Mouse (Mus musculus) regulatory T cell (primary cell): ENCODE measurements around the gene Gm14214.

Experiments used
- in situ Hi-C: fragments of 300-600 bp; cut with MboI, MseI; formaldehyde crosslinking; loops from one replicate; pipeline ENCODE4 v1.15.1; 2025; ENCODE audit warnings: high pct_unique_total_duplicates

Gene Gm14214

GRCm38 (mm10) chr2:154776496-154776895 is 6.7 kb upstream of the Gm14214 start:
- in situ Hi-C loops, result no loop called here

DNA sequence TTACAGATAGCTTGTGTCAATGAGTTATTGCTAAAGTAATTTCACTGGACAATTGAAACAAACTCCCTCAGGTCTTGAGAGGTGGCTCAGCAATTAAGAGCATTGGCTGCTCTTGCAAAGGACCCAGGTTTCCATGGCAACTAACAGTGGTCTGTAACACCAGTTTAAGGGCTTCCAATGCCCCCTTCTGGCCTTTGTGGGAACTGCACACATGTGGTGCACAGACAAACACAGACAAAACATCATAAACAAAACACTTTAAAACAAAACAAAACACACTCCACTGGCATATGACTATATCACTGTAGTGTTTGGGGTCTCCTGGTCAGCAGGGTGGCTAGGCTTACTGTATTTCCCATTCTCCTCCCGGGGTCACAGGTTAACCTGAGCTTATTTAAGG is 4.2 kb upstream of the Gm14214 start:
- in situ Hi-C loops, result no loop called here

DNA sequence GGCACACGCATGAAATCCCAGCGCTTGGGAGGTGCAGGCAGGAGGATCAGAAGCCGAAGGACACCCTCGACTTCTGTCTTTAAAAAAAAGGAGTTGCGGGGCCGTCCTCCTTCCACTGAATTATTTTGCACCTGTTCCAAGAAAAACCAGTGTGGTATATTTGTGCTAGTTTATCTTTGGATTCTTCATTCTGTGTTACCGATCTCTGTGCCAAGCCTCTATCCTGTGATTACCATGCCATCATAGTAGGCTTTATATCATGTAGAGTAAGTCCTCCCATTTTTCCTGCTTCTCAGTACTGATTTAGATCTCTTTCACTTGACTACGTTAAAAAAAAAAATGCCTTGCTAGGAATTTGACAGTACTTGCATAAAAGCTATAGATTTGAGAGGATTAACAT is 1.8 kb upstream of the Gm14214 start:
- in situ Hi-C loops, result no loop called here

GRCm38 (mm10) chr2:154767051-154767450 is 2.8 kb downstream of the Gm14214 start:
- in situ Hi-C loops, result no loop called here

DNA sequence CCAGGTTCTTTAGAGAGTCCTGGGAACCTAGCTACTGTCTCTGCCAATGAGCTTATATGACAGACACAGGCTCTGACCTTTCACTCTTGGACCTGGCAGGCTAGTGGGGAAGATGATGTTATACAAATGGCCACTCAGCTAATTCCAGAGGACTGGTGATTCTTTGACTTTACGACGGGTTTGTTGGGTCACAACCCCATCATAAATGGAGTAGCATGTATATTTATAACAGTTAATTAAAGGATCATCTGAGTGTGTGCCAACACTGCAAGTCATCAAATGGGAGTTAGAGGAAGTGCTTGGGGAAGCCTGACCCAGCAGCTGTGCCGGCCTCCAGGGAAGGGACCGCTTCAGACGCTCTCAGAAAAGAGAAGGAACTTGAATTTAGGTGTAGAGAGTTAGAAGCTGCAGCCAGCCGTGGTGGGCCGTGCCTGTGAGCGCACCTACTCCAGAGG is 4.2 kb downstream of the Gm14214 start:
- in situ Hi-C loops, result no loop called here

DNA sequence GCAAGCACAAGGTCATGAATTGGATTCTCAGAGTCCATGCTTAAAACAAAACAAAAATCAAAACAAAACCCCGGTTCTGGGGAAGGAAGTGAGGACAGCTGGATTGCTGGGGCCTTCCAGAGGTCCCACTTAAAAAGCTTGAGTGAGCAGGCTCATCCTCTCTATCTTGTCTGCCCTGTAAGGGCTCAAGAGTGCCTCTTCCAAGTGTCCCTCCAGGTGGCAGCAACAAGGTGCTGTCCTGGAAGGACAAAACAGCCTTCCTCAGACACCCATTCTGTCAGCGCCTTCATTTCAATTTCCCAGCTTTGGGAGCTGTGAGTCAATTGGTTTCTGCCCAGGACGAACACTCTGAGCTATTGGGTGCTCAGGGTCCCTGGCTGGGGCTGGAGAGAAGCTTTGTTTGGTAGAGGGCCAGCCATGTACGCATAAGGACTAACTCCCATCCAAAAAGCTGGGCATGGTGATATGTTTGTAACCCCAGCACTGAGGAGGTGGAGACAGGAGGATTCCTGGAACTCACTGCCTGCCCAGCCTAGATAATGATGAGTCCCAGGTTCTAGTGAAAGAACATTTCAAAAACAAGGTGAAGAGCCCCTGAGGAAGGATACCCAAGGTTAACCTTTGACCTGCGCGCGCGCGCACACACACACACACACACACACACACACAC is 4.9 kb downstream of the Gm14214 start:
- in situ Hi-C loops, result loop anchor here (5.0 kb wide), 1 partner anchor 43 kb away; no protein-coding TSS in a partner anchor

- in situ Hi-C loops, result loop anchor here (5.0 kb wide), 1 partner anchor 41 kb away; no protein-coding TSS in a partner anchor
Measured at GRCm38 (mm10) chr2:154763226-154763625, 6.6 kb downstream of the Gm14214 start.

GRCm38 (mm10) chr2:154758454-154758853 is 11.4 kb downstream of the Gm14214 start:
- in situ Hi-C loops, result loop anchor here (10.0 kb wide), 1 partner anchor 54 kb away; no protein-coding TSS in a partner anchor

DNA sequence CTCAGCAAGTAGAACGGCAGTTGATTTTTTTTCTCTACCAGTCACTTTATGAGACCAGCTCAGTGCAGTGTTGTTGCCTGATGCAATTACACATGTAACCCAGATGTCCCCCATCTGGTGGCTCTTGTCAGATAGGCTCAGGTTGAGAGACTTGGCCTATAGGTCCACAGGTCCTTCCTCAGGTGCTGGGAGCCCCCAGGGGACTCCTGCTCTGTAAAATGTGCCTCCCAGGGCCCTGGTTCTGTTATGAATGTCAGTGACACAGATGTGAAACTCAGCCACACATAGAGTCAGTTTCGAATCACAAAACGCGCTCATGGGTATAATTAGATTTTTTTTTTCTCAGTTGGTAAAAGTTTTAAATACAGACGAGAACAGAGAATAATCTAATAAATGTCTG is 12.1 kb downstream of the Gm14214 start:
- in situ Hi-C loops, result loop anchor here (10.0 kb wide), 1 partner anchor 53 kb away; no protein-coding TSS in a partner anchor

DNA sequence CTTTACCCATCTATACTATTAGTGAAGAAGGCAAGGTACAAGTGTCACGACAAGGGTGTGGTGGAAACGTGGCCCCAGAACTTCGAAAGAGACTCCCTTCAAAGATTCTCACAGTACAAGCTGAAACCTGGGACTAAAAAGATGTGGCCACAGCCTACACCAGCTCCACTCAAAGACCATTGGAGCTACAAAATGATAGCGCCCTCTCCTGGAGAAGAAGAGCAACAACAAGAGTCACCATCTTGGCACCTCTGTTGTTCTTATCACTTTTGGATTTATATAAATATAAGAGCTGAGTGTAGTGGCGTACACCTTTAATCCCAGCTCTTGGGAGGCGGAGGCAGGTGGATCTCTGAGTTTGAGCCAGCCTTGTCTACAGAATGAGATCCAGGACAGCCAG is 14.0 kb downstream of the Gm14214 start:
- in situ Hi-C loops, result loop anchor here (10.0 kb wide), 1 partner anchor 51 kb away; no protein-coding TSS in a partner anchor

- in situ Hi-C loops, result loop anchor here (10.0 kb wide), 1 partner anchor 49 kb away; no protein-coding TSS in a partner anchor
Measured at GRCm38 (mm10) chr2:154754068-154754560, 15.7 kb downstream of the Gm14214 start.

DNA sequence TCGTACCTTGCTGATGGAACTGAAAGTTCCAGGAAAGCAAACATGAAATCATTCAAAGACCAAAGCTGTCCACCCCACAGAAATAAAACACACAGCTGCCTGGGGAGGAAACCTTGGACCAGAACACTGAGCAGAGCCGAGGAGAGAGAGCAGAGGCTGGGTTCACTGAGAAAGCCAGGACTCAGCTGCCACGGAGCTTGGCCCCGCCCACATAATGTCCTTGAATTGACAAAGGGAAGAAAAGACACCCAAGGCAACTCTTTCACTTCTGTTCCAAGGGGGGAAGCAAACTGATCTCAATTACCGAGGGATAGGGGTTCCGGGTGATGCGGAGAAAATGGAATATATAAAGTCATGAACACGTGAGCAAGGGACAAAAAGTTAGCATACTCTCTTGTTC is 17.9 kb downstream of the Gm14214 start:
- in situ Hi-C loops, result loop anchor here (10.0 kb wide), 1 partner anchor 47 kb away; no protein-coding TSS in a partner anchor

- in situ Hi-C loops, result loop anchor here (10.0 kb wide), 1 partner anchor 45 kb away; no protein-coding TSS in a partner anchor
Measured at GRCm38 (mm10) chr2:154749046-154750036, 20.5 kb downstream of the Gm14214 start.

GRCm38 (mm10) chr2:154748383-154748782 is 21.4 kb downstream of the Gm14214 start:
- in situ Hi-C loops, result no loop called here

- in situ Hi-C loops, result no loop called here
Measured at GRCm38 (mm10) chr2:154743915-154744314, 25.9 kb downstream of the Gm14214 start.

DNA sequence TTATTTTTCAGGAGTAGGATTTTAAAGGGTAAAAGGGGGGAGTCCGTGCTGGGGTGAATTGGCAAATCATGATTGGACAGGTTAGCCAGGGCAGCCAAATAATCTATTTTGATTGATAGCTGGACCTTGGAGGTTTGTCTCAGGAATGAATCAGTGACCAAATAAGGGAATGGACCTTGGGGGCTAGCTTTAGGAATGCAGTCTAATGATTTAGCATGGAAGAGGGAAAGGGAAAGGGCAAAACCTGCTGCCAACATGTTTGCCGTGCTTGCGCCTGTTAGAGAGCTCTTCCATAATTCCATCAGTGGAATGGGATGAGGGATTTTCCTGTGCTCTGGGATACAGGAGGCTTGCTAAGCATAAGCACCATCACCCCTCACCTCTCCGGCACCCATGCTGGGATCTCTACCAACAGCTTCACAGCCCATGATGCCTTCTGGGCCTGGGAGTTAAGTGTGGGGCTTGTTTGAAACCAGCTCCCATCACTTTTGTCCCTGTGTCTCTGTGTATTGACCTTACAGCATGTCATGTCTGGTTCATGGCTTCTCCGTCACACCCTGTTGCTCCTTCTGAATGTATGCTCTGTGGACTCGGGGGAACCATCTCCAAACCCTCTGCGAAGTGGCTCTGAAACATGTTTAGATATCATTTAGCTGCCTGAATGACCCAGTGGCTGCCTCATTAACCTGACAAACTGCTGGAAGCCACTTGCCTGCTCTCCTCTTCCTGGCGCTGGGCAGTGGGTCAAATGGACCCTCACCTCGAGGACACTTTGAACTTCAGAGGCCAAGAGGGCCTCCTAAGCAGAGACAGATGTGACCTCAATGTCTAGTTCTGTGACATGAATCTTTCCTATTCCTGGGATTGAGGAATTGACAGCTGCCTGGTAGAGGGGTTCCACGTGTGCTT is 26.7 kb downstream of the Gm14214 start:
- in situ Hi-C loops, result no loop called here

- in situ Hi-C loops, result no loop called here
Measured at GRCm38 (mm10) chr2:154738621-154739020, 31.2 kb downstream of the Gm14214 start.

DNA sequence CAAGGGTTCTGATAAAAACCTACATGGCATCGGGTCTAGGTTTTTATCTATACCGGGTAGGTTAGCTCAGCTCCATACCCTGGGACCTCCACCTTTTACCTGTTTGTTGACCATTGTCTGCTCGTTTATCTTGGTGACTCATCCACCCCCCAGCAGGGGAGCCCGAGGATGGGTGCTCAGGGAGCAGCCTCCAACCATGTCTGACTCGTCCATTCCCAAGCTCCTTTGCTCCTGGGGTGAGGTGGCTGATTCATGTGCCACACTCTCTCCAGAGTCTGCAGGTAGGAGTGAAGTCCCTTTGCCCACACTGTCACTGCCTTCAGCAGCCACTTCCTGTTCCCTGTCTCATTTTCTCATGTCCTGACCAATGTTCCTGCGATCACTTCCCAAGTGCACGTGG is 33.8 kb downstream of the Gm14214 start:
- in situ Hi-C loops, result no loop called here

DNA sequence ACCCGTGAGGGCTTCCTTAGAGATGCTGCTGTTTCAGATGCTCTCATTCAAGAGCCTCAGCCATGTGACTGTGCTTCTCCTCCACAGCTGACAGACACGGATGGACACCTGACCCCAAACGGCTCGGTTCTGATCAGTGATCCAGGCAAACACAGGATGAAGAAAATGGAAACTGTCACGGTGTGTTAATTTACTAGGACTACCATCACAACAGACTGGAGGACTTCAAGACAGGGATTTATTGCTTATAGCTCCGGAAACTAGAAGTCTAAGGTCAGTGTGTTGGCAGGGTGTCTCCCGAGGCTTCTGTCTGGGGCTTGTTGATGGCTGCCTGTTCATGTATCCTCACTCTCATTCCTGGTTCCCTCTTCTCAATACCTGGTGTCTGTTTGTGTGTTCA is 34.4 kb downstream of the Gm14214 start:
- in situ Hi-C loops, result no loop called here

DNA sequence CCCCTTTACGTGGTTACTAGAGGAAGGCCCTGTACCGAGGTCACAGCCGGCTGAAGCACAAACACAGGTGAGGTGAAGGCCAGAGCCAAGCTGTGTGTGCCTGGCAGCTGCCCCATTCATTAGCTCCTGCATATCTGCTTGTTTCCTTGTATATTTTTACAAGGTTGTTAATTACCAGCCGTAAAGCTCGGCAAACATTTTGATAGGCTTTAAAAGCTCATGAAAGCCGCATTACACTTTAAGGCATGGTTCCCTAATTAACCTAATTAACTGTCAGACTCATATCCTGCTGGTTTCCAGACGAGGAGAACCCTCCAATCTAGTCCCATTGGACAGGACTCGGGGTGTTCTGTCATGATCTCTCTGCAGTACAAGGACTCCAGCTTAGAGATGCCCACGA is 34.9 kb downstream of the Gm14214 start:
- in situ Hi-C loops, result no loop called here
